36 mouse cellular contexts compared by ENCODE assay signal in the genomic region with DNA sequence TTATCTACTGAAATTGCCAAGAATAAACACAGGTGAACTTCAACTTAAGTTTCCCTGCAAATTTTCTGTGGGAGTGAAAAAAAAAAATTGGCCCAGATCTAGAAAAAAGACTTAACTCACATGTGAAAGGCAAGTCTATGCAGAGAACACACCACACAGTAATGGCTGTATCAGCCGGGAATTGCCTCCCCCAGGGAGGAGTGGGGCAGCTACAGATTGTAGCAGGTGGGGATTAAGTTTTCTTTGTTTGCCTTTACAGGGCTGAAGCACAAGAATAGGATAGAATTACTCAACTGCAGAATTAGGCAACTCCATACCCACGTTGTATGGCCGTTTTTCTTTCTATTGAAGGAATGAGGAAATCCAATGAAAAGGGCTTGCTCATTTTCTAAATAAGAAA. TPM values are rescaled to one million over a fixed set of nuclear protein-coding genes. Genes with fewer than 3 reads are reported as not detected.
"Had no signal": no experiment of that assay in that cellular context is flagged by ENCODE, and none has a peak within 500 bp of the region (broad histone marks: within the 10 kb centered on the region; RNA-seq: fewer than 3 reads in every experiment).

No protein-coding gene starts in this region.

- H3K4me2 ChIP-seq: limb, embryonic 12.5 days; limb, embryonic 13.5 days; limb, embryonic 15.5 days; liver, embryonic 11.5 days; liver, embryonic 12.5 days; liver, embryonic 13.5 days; liver, embryonic 15.5 days; lung, embryonic 14.5 days; lung, embryonic 15.5 days; midbrain, embryonic 11.5 days; midbrain, embryonic 12.5 days; midbrain, embryonic 13.5 days; midbrain, embryonic 15.5 days had no signal

- H3K4me1 ChIP-seq: limb, embryonic 10.5 days; limb, embryonic 12.5 days; liver, embryonic 12.5 days; liver, embryonic 13.5 days; liver, embryonic 15.5 days; lung, embryonic 15.5 days; megakaryocyte, embryonic 14.5 days; midbrain, embryonic 10.5 days; midbrain, embryonic 13.5 days; midbrain, embryonic 15.5 days had no signal

- H3K9me3 ChIP-seq: limb, embryonic 10.5 days; limb, embryonic 12.5 days; limb, embryonic 13.5 days; limb, embryonic 15.5 days; liver, embryonic 12.5 days; liver, embryonic 13.5 days; liver, embryonic 15.5 days; lung, embryonic 15.5 days; midbrain, embryonic 10.5 days; midbrain, embryonic 12.5 days; midbrain, embryonic 13.5 days; midbrain, embryonic 15.5 days had no signal

- H3K27ac ChIP-seq: left cerebral cortex, adult 2 months; limb, embryonic 10.5 days; limb, embryonic 12.5 days; limb, embryonic 13.5 days; limb, embryonic 15.5 days; liver, embryonic 12.5 days; liver, embryonic 13.5 days; liver, embryonic 14.5 days; liver, embryonic 15.5 days; lung, embryonic 15.5 days; macrophage; midbrain, embryonic 10.5 days; midbrain, embryonic 12.5 days; midbrain, embryonic 13.5 days; midbrain, embryonic 15.5 days had no signal

- H3K36me3 ChIP-seq: limb, embryonic 10.5 days; limb, embryonic 12.5 days; limb, embryonic 13.5 days; limb, embryonic 15.5 days; liver, embryonic 12.5 days; liver, embryonic 13.5 days; liver, embryonic 15.5 days; lung, embryonic 15.5 days; midbrain, embryonic 10.5 days; midbrain, embryonic 12.5 days; midbrain, embryonic 13.5 days; midbrain, embryonic 15.5 days had no signal

- ATAC-seq: liver, embryonic 12.5 days; liver, postnatal 0 days; midbrain, embryonic 13.5 days; midbrain, embryonic 15.5 days; midbrain, embryonic 16.5 days had no signal

- DNase-seq: left cerebral cortex, postnatal 4 days; liver; liver, embryonic 13.5 days; liver, postnatal 0 days; lung, adult 18-20 months; lung, adult 2 months; lung, embryonic 14.5 days; lung, postnatal 10 days; lung, postnatal 14 days; lung, postnatal 36 days; lung, postnatal 4 days; midbrain, embryonic 14.5 days had no signal

- H3K4me3 ChIP-seq: left cerebral cortex, adult 2 months; limb, embryonic 10.5 days; limb, embryonic 12.5 days; limb, embryonic 13.5 days; limb, embryonic 15.5 days; liver, embryonic 12.5 days; liver, embryonic 13.5 days; liver, embryonic 15.5 days; lung, embryonic 15.5 days; megakaryocyte, embryonic 14.5 days; midbrain, embryonic 10.5 days; midbrain, embryonic 12.5 days; midbrain, embryonic 13.5 days; midbrain, embryonic 15.5 days; myocyte had no signal

- H3K27me3 ChIP-seq: limb, embryonic 12.5 days; limb, embryonic 13.5 days; limb, embryonic 15.5 days; liver, embryonic 12.5 days; liver, embryonic 13.5 days; liver, embryonic 15.5 days; lung, embryonic 15.5 days; megakaryocyte, embryonic 14.5 days; midbrain, embryonic 12.5 days; midbrain, embryonic 13.5 days; midbrain, embryonic 15.5 days had no signal

- H3K9ac ChIP-seq: limb, embryonic 12.5 days; limb, embryonic 13.5 days; limb, embryonic 15.5 days; liver, embryonic 12.5 days; liver, embryonic 13.5 days; liver, embryonic 14.5 days; liver, embryonic 15.5 days; liver, postnatal 0 days; lung, embryonic 14.5 days; lung, embryonic 15.5 days; midbrain, embryonic 12.5 days; midbrain, embryonic 13.5 days; midbrain, embryonic 15.5 days had no signal

RNA-seq across cellular contexts. Expression of a gene that starts 36.7 kb away (rescaled TPM):
- polyA plus RNA-seq: limb, embryonic 10.5 days; limb, embryonic 11.5 days; limb, embryonic 12.5 days; limb, embryonic 13.5 days; limb, embryonic 15.5 days; liver, adult 2 months; liver, embryonic 11.5 days; liver, embryonic 12.5 days; liver, embryonic 13.5 days; liver, embryonic 14.5 days; liver, embryonic 16.5 days; liver, postnatal 0 days; lung, embryonic 14.5 days; lung, embryonic 15.5 days; lung, embryonic 16.5 days; macrophage; midbrain, embryonic 14.5 days; myocyte; neural tube, embryonic 11.5 days had no signal
